8 mouse cellular contexts compared by ENCODE assay signal in the genomic region with DNA sequence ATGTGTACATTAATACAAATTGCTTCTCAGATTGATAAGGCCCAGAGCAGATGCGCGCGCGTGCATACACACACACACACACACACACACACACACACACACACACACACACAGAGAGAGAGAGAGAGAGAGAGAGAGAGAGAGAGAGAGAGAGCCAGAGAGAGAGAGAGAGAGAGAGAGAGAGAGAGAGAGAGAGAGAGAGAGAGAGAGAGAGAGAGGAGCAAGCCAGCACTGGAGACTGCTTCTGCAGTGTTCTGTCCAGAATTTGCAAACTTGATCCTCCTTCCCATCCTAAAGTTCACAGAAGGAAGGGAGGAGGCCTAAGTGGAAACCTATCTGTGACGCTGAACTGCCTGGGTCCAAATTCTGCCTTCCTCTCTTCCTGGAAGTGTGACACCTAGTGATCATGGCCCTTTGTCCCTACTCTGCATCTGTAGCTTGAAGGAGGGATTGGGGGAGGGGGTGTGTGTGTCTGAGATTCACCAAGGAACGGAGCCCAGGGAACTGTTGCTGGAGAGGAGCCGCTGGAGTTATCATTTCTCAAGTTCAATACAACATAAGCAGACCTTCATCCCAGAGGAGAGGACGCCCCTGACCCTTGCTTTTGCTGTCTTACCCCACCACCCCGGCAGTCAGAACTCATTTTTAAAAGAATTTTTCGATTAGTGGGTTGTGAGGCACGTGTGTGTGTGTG. TPM values are rescaled to one million over a fixed set of nuclear protein-coding genes. Genes with fewer than 3 reads are reported as not detected.
DNase-seq lines count a peak whose midpoint lies in the region; ATAC-seq and TF ChIP-seq lines count a peak whose summit lies in the region.

No protein-coding gene starts in this region.

- DNase-seq in heart, adult 9 months (ENCODE audit: low spot score in 2 of 2): no peak
- peak; percentile 40 for DNase-seq in yolk sac, embryonic 10.5 days (ENCODE audit: low spot score)
- no peak for DNase-seq in layer of hippocampus, postnatal 10 days (ENCODE audit: low spot score in 2 of 2)
- no peak for DNase-seq in right cerebral cortex, postnatal 4 days

- peak overlapping the region; percentile 88 for H3K27ac ChIP-seq in heart, embryonic 13.5 days (replicated peaks)
- no peak overlapping the region for H3K27ac ChIP-seq in ES-Bruce4 (ENCODE audit: insufficient read depth, low read length)
- no peak overlapping the region for H3K27ac ChIP-seq in embryonic fibroblast, embryonic 13.5 days (ENCODE audit: insufficient read depth, low read length)
- H3K27ac ChIP-seq in liver, embryonic 12.5 days: no peak overlapping the region

- peak overlapping the region; percentile 86 for H3K9ac ChIP-seq in heart, embryonic 13.5 days
- peak overlapping the region; percentile 42; the same call in 1 of the 2 replicates for H3K9ac ChIP-seq in ES-Bruce4 (ENCODE audit: low read depth, poor library complexity, severe bottlenecking)
- H3K9ac ChIP-seq in liver, embryonic 12.5 days: no peak overlapping the region

- TF ChIP-seq POLR2A in ES-Bruce4 (IDR thresholded peaks at IDR 0.05; ENCODE audit: insufficient read depth, low read length): no peak
- TF ChIP-seq POLR2A in embryonic fibroblast, embryonic 13.5 days (IDR thresholded peaks at IDR 0.05; ENCODE audit: low read depth, low read length): no peak

- H3K36me3 ChIP-seq in heart, embryonic 13.5 days: peaks cover 5% of the 10 kb centered on the region
- H3K36me3 ChIP-seq in ES-Bruce4 (ENCODE audit: control insufficient read depth, insufficient read depth, low read length, poor library complexity, severe bottlenecking): no peaks in the 10 kb centered on the region
- no peaks in the 10 kb centered on the region for H3K36me3 ChIP-seq in liver, embryonic 12.5 days

- no peak for TF ChIP-seq EP300 in ES-Bruce4 (IDR thresholded peaks at IDR 0.05; ENCODE audit: insufficient read depth, low read depth, low read length)

- H3K27me3 ChIP-seq in heart, embryonic 13.5 days (replicated peaks): no peaks in the 10 kb centered on the region
- no peaks in the 10 kb centered on the region for H3K27me3 ChIP-seq in ES-Bruce4 (ENCODE audit: control insufficient read depth, insufficient read depth, low read length, poor library complexity, severe bottlenecking)
- H3K27me3 ChIP-seq in liver, embryonic 12.5 days (replicated peaks): peaks cover 30% of the 10 kb centered on the region

- ATAC-seq in heart, embryonic 13.5 days (ENCODE audit: extremely low read depth, insufficient number of reproducible peaks, low FRiP score, low TSS enrichment): no peak
- no peak for ATAC-seq in liver, embryonic 12.5 days

- H3K4me1 ChIP-seq in heart, embryonic 13.5 days: peaks cover 18% of the 10 kb centered on the region
- H3K4me1 ChIP-seq in ES-Bruce4 (ENCODE audit: control insufficient read depth, insufficient read depth, low read length): no peaks in the 10 kb centered on the region
- H3K4me1 ChIP-seq in embryonic fibroblast, embryonic 13.5 days (ENCODE audit: control insufficient read depth, insufficient read depth, low read length): 0 out of 2 replicates have a peak, but pooled peaks cover 5% of the 10 kb centered on the region
- H3K4me1 ChIP-seq in liver, embryonic 12.5 days: peaks cover 17% of the 10 kb centered on the region; the same call in 1 of the 2 replicates

- H3K4me3 ChIP-seq in heart, embryonic 13.5 days: peak overlapping the region; percentile 84
- peak overlapping the region; percentile 61 for H3K4me3 ChIP-seq in ES-Bruce4 (ENCODE audit: low read depth, low read length)
- peak overlapping the region; percentile 10; the same call in 1 of the 2 replicates for H3K4me3 ChIP-seq in embryonic fibroblast, embryonic 13.5 days (ENCODE audit: insufficient read depth, low read length)
- H3K4me3 ChIP-seq in liver, embryonic 12.5 days: peak overlapping the region; percentile 63

- TF ChIP-seq CTCF in ES-Bruce4 (IDR thresholded peaks at IDR 0.05; ENCODE audit: low read depth, low read length): no peak
- no peak for TF ChIP-seq CTCF in embryonic fibroblast, embryonic 13.5 days (IDR thresholded peaks at IDR 0.05; ENCODE audit: borderline replicate concordance, insufficient read depth, low read length)

- peak overlapping the region; percentile 94 for H3K4me2 ChIP-seq in heart, embryonic 13.5 days
- H3K4me2 ChIP-seq in liver, embryonic 12.5 days: peak overlapping the region; percentile 97

- no peaks in the 10 kb centered on the region for H3K9me3 ChIP-seq in heart, embryonic 13.5 days
- no peaks in the 10 kb centered on the region for H3K9me3 ChIP-seq in ES-Bruce4 (replicated peaks; ENCODE audit: control insufficient read depth, insufficient read depth, low read length, poor library complexity, severe bottlenecking)
- H3K9me3 ChIP-seq in liver, embryonic 12.5 days (replicated peaks): no peaks in the 10 kb centered on the region

- WGBS in heart, embryonic 13.5 days: 26% methylated on average over 9 of the region's 11 CpGs
- WGBS in liver, embryonic 12.5 days (ENCODE audit: insufficient replicate concordance): 37% methylated on average over 11 of the region's 11 CpGs

RNA-seq across cellular contexts. Expression of gene Gnb5, which starts 7.2 kb away (rescaled TPM):
- 47.6 and 55.3 TPM in 2 replicates for polyA plus RNA-seq in heart, embryonic 13.5 days (2015; fragmentation: Nextera tagmentation; extraction: Ambion mirVana)
- polyA plus RNA-seq in ES-Bruce4 (2011; ENCODE audit: insufficient read depth, insufficient read length, low read depth, missing spikeins): 3.3 and 6.5 TPM in 2 replicates
- 23.1 and 24.0 TPM in 2 replicates for polyA plus RNA-seq in embryonic fibroblast, embryonic 13.5 days (2011; ENCODE audit: insufficient read length, low read depth, missing spikeins)
- 3.5 and 3.9 TPM in 2 replicates for polyA plus RNA-seq in liver, embryonic 12.5 days (2016; fragmentation: Nextera tagmentation; extraction: Ambion mirVana)
- 100 to 1,000 TPM; 105 to 110 TPM for total RNA-seq in layer of hippocampus, postnatal 10 days (2021)

RNA-seq across cellular contexts. Expression of gene Bcl2l10, which starts 34.3 kb away (rescaled TPM):
- polyA plus RNA-seq in heart, embryonic 13.5 days (2015; fragmentation: Nextera tagmentation; extraction: Ambion mirVana): not detected in 2 replicates
- polyA plus RNA-seq in ES-Bruce4 (2011; ENCODE audit: insufficient read depth, insufficient read length, low read depth, missing spikeins): not detected in 2 replicates
- polyA plus RNA-seq in embryonic fibroblast, embryonic 13.5 days (2011; ENCODE audit: insufficient read length, low read depth, missing spikeins): not detected in 2 replicates
- not detected in 2 replicates for polyA plus RNA-seq in liver, embryonic 12.5 days (2016; fragmentation: Nextera tagmentation; extraction: Ambion mirVana)
- not detected for total RNA-seq in layer of hippocampus, postnatal 10 days (2021)

Comparison
In these comparisons a context has a peak if more than half of its experiments do, and no peak if none do; other contexts are left out.
1. H3K4me3 ChIP-seq: peak in every context shown above with its lines; median percentile 84 in heart, embryonic 13.5 days; 63 in liver, embryonic 12.5 days; 61 in ES-Bruce4; 10 in embryonic fibroblast, embryonic 13.5 days.